Mouse (Mus musculus): ENCODE results near the gene Slc35f4.
"Not testable (repeated sequence)": the region's sequence is repeated elsewhere in the genome, so short reads cannot be mapped to it uniquely, and the experiment has no call there.

Slc35f4 gene

DNA sequence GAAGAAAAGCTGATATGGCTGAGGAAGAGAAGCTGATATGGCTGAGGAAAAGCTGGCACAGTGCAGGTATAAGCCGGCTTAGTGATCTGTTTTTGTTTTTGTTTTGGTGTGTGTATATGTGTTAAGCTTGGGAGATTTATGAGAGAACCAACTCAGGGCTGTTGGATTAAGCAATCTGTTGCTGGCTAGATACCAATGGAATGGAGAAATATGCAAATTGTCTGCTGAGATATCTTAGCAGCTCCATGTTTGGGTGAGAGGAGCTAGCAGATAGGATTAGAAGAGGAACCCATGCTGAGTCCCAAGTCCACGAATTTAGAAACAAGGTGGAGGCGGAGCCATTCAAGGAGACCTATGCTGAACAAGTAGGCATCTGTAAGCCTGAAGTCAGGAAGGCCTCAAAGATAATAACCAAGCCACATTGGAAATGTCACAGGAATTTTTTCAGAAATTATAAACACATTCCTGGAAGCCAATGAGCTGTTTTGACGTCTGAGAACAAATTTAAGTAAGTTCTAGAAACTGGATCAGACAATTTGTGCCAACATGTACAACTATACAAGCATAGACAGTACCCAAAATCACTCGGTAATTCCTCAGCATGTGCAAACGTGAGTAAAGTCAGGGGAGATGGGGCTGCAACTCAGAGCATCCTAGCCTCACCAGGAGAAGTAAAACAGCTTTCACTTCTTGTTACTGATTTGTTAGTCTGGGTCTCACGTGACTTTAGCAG lies 177.5 kb downstream of the Slc35f4 start:
- DNase-seq, result no peak

DNA sequence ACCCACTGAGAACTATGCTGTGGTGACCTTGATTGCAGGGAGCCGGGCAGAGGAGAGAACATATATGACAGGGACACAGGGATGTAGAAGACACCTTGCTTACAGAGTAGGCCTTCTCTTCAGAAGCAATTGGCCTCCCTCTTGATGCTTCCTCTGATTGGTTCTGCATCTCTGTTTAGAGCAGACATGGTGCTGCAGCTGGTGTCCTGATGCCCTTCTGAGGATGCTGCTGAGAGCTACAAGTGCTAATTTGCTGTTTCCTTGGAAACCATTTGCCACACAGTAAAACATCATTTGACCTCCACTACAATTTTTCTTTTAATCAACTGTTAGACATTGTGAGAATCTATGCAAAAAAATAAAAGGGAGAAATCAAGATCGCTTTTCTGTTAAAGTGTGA lies 180.0 kb downstream of the Slc35f4 start:
- DNase-seq, result no peak

DNA sequence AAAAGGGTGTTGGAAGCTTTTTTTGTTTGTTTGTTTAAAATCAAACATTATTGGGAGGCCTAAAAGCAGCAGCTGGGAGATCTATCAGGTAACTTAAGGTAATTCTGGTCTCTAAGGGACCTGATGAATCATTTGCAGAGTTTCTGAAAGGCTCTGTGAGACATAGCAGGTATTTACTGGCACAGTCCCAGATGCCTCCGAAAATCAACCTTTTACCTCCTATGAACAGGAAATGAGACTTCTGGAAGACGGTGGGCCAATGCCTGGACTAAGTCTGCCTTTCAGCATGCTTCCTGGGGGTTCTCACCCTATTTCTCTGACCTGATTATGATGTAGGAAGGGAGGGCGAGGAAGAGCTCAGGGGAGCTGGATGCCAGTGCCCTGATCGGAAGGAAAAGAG lies 188.8 kb downstream of the Slc35f4 start:
- DNase-seq, result no peak

DNA sequence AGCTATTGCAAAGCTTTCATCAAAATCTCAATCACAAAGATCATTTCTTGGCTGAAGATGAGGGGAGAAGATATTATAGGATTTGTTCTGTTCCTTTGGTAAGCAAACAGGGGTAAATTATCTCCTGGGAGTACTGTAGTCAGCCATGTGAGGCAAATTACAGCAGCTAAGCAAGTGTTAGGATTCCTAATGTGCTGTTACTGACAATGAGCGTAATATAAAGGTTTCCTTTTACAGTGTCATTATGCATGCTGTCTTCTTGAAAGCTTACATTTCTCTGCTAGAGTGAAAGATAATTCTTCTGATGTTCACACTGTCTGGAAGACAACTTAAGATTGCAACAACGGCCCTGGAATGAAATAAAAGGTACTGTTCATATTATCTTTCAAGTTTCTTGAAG lies 192.0 kb downstream of the Slc35f4 start:
- DNase-seq, result no peak

DNA sequence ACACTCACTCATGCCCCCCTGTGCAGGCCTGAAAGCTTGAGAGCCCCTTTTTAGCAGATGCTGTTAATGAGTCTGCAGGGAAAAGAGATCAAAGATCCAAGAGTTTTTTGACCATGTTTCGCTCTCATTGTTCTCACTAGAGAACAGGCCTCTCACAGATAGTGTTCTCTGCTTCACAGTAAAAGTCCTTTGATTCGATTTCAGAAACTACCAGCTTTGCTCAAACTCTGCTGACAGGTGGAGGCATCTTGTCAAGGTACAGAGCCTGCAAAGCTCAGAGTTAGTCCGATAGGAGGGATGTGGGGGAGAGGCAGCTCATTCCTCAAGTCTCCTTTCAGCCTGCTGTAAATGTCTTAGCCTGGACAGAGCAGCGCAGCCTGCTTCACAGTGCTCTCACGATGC lies 209.4 kb downstream of the Slc35f4 start:
- no peak for DNase-seq

DNA sequence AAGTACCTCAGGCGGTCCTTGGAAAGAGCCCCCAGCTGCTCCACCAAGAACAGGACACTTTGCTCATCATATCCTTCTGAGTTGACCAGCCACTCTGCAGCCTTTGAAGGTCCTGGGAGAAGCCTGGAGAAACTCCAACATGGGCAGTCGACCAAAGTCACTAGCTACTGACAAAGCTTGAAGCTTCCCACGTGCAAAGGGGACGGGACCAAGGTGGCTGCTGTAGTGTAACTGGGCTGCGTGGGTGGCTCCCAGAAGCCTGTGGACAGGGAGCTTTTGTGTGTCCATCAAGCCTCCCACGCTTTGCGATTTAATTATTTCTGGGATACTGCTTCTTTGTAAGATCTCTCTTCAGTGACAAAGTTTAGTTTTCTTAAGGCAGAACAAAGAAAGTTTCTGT lies 211.9 kb downstream of the Slc35f4 start:
- no peak for DNase-seq

DNA sequence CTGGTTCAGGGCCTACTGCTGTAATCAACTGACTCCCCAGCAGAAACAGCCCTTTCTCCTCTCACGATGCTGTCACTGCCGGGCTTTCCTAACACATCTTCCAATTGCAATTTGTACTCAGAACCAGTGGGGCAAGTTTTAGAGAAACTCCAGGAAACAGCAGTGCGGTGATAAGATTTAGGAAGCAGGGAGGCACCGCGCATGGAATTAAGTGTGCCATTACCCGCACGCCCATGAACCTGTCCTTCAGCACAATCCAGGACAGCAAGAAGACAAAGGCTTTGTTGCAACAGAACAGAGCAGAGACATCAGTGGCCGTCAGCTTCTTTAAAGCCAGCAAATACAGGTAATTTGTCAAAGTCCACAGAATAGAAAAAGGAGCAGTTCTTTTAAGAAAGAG lies 212.5 kb downstream of the Slc35f4 start:
- no peak for DNase-seq

DNA sequence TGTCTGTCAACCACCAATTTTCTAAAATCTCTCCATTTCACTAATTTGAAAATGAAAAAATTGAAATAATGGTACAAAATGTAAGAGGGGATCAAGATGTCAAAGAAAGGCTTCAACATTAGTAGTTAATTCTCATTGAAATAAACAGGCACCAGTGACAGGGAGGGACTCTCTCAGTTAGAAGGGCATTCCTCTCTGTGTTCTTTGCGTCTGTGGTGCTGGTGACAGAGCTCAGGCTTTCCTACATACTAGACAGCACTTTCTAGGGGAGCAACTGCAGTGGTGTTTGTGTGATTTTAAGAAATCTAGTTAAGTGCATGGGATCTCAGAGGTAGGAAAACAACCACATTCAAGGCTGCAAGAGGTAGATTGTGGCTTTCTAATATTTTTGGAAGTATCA lies 214.3 kb downstream of the Slc35f4 start:
- no peak for DNase-seq

DNA sequence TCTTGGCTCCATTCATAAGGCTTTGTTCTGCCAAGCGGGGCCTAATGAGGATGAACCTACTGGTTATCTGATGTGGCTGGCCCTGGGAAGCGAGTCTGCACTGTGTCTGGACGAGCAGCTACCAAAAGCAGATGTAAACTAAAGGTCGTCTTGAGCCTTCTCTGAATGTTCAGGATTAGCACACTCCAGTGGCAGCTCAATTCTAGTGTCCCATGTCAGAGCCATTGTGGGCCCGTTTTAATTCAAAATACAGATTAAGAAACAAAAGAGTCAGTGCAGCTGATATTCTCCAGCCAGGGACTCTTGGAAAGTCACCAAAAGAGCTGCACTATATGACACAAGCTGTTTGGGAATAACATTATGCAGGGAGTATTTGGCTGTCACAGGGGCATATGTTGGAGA lies 214.8 kb downstream of the Slc35f4 start:
- no peak for DNase-seq

DNA sequence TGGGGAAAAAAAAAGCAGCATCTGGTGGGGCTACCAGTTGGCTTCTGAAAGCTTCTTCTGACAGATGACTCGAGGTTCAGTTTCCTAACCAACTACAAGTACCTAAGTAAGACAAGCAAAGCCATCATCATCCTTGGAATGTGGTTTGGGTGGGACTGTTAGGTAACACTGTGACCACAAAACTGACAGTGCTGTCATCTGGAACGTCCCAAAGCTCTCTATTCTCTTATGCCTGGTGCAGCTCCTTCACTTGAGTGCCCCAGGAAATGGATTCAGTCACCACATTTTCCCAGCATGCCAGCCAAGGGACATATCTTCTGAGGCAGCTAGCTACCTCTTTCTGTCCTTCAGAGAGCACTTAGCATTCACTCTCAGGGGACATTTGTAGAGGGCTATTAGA lies 216.2 kb downstream of the Slc35f4 start:
- DNase-seq, result no peak

DNA sequence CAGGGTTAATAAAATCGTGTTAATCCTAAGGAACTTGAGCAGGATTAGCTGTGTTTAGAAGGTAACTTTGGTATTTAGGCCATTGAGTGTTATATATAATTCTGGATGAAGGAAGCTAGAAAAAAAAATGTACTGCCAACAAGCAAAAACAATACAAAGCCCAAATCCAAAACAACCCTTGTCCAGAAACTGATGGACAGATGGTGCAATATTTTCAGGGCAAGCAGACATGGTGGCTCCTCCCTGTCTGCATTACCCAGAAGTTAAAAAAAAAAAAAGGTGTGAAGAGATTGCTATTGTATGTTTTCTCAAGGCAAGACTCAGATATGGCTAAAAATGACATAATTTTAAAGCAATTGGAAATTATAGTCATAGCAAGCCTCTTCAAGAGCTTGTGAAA lies 217.3 kb downstream of the Slc35f4 start:
- no peak for DNase-seq

DNA sequence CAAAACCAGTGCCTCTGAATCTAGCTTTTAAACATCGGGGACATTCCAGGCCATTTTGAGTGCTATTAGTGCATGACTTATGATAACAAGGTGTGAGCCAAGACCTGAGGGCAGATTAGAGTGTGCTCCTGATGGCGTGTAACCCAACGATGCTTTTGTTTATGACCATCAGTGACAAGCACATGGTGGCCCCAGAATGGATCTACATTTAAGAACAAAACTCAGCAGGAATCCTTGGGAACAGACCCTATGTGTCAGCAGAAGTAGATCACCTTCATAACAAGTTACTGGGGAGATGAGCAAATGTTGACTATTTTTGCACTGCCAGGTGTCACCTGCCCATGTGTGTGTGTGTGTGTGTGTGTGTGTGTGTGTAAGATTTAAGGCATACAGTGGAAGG lies 218.0 kb downstream of the Slc35f4 start:
- no peak for DNase-seq

DNA sequence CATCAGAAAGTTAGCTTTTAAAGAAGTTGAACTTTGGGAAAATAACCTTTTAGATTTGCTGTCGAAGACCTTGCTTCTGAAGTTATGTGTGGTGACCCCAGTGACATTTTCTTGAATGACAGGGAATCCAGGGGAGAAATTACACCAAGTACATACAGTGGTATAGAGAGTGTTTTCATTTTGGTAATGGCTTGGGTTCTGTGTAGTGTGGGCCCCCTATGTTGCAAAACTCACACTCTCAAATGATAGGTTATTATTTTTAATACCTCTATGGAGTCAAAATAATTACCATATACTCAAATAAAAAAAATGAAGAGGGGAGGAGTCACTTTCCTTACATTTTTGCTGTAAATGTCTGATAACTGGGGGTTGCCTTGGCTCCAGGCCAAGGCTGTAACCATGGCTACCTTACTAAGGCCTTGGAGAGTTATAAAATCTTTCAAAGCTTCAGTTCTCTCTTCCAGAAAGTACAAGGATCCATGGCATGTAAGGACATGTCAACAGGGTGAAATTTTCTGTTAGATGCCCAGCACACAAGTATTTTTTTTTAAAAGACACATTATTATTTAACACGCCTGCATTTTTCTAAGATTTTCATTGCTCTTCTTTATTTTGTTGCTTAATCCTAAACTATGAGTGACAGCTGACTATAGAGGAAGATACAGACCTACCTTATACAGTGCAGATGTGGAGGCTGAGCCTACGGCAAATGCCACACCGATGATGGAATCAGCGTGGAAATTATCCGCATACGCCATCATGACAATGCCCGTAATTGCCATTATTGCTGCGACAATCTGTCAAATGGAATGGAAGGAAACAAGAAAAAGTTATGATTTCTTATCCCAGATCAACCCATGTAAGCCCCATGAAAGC lies 220.1 kb downstream of the Slc35f4 start:
- DNase-seq, result no peak

DNA sequence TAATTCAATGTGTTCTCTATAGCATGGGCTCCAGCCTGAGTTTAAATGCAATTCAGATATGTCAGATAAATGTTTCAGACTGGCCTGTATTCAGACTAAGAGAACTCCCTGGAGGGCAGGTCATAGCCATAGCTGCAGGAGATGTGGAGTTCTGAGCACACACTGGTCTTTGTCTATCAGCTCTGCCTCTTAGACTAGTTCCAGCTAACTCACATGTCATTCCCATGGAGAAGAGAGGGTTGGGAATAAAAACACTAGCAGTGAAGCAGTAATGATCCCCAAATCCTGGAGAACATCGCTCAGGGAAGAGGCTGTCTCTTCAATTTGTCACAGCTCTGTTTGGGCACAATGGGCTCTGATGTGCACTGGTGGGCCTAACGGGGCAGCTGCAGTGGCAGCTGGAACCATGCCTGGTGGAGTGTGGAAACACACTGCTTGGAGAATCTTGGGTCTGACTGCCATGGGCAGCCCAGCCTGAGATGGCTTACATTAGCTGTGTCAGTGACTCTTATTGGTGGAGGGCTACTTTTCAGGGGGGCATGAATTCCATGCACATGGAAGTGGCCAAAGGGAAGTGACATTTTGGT lies 223.5 kb downstream of the Slc35f4 start:
- no peak for DNase-seq

DNA sequence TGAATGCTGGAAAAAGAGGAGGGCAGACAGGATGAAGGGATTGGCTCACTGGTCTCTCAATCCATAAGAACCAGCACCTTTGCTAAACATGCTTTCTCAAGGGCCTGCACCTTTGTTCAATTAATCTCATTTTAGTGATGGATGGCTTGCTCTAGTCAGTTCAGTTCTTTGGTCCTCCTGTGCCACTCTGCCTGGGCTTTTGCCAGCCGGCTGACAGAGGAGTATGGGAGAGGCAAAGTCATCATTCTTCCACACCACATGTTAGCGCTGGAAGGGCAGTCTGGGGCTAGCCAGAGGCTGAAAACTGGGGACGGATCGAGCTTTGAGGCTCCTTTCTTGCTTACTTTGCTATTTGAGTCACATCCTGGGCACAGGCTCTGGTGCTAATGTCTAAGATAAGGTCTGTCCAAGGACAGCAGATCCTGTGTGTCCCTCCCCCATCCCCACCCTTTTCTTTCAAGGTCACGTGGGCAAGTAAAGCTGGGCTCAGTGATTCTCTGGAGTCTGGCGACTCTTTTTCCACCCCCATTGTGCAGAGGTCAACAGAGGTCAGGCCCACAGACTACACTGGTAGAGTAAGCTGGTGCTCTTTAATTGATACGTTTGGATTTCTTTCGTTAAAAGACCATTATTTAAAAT lies 224.7 kb downstream of the Slc35f4 start:
- DNase-seq, result no peak

DNA sequence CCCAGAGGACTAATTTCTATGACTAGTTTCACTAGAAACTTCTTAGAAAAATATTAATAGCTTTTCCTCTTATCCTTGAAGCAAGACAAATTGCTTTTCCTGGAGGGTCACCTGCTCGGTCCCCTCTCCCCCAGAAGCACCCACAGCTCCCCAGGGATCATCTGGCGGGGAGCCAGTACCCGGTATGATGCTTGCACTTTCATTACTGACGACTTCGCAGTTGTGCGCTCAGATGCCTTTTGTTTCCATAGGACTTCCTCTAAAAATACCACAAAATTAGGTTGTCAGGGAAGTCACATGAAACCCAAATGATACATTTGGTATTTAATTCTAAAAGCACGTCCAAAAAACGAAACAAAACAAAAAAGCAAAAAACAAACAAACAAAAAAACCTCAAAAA lies 225.5 kb downstream of the Slc35f4 start:
- DNase-seq, result no peak

DNA sequence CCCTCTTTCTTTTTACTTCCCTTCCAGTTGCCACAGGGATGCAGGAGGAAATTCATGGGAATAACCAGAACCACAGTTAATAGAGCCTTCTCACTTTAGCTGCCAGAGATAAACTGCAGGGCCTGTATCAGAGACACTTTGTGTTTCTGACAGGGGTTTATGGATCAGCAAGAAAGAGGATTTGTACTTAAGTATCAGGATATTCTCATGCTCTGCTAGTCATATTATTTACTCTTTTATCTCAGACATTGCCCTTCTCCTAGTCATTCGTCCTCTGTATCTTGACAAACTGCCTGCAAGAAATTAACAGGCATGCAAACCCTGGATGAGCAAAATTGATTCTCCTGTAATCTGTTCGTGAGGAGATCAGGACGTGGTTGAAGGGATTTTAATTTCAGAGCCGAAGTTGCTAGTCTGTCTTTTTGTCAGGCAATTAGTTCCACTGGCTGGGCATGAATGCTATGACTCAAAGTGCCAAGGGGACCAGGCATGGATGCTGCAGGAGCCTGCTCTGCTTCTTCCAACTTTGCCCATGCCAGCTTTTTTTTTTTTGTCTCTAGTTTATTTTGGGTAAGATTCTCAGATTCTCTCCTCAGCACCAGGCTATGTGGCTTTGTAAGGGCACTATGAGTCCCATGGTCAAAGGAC lies 231.9 kb downstream of the Slc35f4 start:
- no peak for DNase-seq

DNA sequence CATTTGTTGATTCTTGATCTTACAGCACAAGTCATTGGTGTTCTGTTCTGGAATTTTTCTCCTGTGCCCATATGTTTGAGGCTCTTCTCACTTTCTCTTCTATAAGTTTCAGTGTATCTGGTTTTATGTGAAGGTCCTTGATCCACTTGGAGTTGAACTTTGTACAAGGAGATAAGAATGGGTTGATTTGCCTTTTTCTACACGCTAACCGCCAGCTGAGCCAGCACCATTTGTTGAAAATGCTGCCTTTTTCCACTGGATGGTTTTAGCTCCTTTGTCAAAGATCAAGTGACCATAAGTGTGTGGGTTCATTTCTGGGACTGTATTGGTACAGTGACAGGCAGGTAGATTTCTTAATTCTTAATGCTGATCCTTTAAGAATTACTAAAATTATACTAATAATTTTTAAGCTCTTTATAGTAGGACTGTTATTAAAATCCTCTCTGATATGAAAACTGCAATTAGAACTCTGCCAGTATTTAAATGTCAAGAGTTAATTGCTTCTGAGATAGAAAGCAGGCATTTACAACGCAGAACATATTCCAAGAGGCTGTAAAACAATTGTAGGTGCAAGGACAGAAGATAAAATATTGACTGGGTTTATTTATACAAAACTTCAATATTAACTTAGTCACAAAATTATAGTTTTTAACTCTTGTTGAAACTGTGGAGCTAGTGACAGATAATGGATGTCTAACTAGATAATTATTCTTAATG lies 235.7 kb downstream of the Slc35f4 start:
- DNase-seq, result no peak

DNA sequence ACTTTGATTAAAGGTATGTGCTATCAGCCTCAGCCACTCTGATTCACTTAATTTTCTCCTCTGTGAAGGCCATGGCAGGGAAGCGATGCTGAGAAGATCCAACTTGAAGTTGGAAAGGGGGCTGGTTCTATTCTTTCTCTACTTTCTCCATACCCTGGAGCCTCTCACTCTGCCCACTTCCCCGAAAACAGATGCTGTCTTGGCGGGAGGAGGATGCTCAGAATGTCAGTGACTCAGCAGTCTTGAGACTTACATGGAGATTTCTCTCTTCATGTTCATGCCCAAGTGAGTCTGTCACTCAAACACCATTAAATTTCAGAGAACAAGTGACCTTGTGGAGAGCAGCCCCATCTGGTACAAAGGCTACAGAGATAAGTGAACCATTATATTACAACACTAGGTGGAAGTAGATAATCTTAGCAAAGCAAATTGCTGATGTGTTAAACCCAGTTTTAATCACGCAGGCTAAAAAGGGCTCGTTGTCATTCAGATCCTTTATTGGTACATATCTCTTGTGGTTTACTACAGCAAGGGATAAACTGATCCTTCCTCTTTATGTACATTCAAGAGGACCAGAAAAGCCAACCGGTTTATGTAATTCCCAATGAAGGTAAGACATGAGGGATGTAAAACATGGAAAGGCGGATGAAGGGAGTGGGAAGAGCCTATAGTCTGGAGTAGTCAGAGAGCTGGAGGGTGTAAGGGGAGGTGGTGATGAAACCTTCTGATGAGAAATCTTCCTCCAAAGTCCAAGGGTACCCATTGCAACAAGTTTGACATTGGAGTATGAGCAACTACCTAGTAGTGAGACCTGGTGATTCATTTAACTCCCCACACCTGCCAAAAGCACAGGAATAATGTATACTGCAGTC lies 241.8 kb downstream of the Slc35f4 start:
- no peak for DNase-seq

DNA sequence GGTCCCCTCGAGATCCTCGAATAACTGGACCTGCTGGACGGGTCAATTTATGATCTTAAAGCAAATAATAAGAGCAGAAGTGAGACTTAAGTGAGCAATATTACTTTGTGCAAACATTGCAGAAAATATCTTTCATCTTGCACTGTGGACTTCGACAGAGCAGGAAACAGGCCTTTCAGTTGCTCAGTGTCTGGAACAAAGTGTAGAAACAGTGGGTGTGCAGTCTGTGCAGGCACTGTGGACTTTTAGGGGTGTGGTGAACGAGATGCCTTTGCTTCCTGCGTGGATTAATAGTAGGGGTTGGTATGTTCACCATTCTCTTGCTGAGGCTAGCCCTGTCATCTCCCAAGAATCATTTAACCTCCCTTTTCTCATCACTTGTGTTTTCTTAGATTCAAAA lies 247.0 kb downstream of the Slc35f4 start:
- no peak for DNase-seq

DNA sequence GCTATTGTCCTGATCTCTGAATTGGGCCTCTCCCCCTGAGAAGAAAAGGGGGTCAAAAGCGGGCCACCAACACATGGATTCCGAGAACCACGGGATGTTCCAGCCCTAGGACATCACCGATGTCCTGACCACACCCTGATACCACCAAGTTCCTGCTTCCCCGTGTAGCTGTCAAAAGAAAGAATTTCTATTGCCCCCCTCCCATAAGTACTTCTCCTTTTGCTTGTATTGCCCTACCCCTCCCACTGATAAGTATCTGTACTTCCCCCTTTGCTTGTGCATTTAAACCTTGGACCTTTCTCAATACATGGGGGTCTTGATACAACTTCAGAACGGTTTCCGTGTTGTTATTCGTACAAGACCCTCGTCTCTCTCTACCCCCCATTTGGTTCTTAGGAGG lies 247.4 kb downstream of the Slc35f4 start:
- DNase-seq, result not testable (repeated sequence)
